Mouse (Mus musculus) thymus, postnatal 14 days (tissue): ENCODE data around the gene Krtap22-2.
"Not testable (repeated sequence)": the region's sequence is repeated elsewhere in the genome, so short reads cannot be mapped to it uniquely, and the experiment has no call there.

Experiments used
- DNase-seq: peaks from one replicate; pipeline ENCODE4 v3.0.0; 2021

Gene Krtap22-2

GRCm38 (mm10) chr16:89010659-89011058 lies at the start of gene Krtap22-2:
Gene Krtap22-2 (minus strand): TSS chr16:89010759.
- no peak for DNase-seq

GRCm38 (mm10) chr16:89047783-89048182 lies 37.2 kb upstream of the Krtap22-2 start, which contains the start of gene Krtap6-5:
Gene Krtap6-5 (minus strand): TSS chr16:89047883.
- DNase-seq: no peak

- DNase-seq: not testable (repeated sequence)
These were observed 30.8 kb upstream of the Krtap22-2 start, which contains the start of gene Gm10228 for GRCm38 (mm10) chr16:89041372-89041771. Gene Gm10228 (minus strand): TSS chr16:89041472.

GRCm38 (mm10) chr16:89031399-89031798 lies 20.8 kb upstream of the Krtap22-2 start, which contains the start of gene Krtap6-1:
Gene Krtap6-1 (plus strand): TSS chr16:89031699.
- DNase-seq: not testable (repeated sequence)

- DNase-seq: not testable (repeated sequence)
These were observed 4.4 kb upstream of the Krtap22-2 start, which contains the start of gene Gm10229 for GRCm38 (mm10) chr16:89014984-89015383. Gene Gm10229 (plus strand): TSS chr16:89015284.

GRCm38 (mm10) chr16:89013973-89014372 lies 3.4 kb upstream of the Krtap22-2 start:
- DNase-seq: no peak

GRCm38 (mm10) chr16:88962773-88963172 lies 47.8 kb downstream of the Krtap22-2 start, which contains the start of gene Krtap16-3:
Gene Krtap16-3 (minus strand): TSS chr16:88962873.
- DNase-seq: no peak
